Mouse (Mus musculus) urinary bladder, postnatal 36 days (tissue): Measurements from ENCODE around the gene Sstr1.

Experiments
- DNase-seq, 2 experiments: peaks; one replicate each; pipeline ENCODE4 v3.0.0; 2022; ENCODE audit warnings: low spot score in 2 of 2, mixed read lengths in 1 of 2

The Sstr1 gene

GRCm38 (mm10) chr12:58211163-58212071, at the start of gene Sstr1:
Sstr1 (plus strand) TSS chr12:58211772.
- no peak for DNase-seq

GRCm38 (mm10) chr12:58198810-58199209, 12.8 kb upstream of the Sstr1 start:
- no peak for DNase-seq

- DNase-seq = no peak
Observed at GRCm38 (mm10) chr12:58201190-58201589, 10.4 kb upstream of the Sstr1 start.

GRCm38 (mm10) chr12:58207956-58208355, 3.6 kb upstream of the Sstr1 start:
- no peak for DNase-seq

- no peak for DNase-seq
Observed at GRCm38 (mm10) chr12:58212261-58212923, 820 bp downstream of the Sstr1 start.

- no peak for DNase-seq
Observed at GRCm38 (mm10) chr12:58212924-58213450, 1.4 kb downstream of the Sstr1 start.

- no peak for DNase-seq
Observed at GRCm38 (mm10) chr12:58213451-58214288, 2.1 kb downstream of the Sstr1 start.

GRCm38 (mm10) chr12:58214289-58215136, 2.9 kb downstream of the Sstr1 start:
- DNase-seq = no peak

GRCm38 (mm10) chr12:58216218-58216617, 4.6 kb downstream of the Sstr1 start:
- DNase-seq = no peak

- no peak for DNase-seq
Observed at GRCm38 (mm10) chr12:58219078-58219477, 7.5 kb downstream of the Sstr1 start.

GRCm38 (mm10) chr12:58225644-58226043, 14.1 kb downstream of the Sstr1 start:
- no peak for DNase-seq

GRCm38 (mm10) chr12:58232489-58232888, 20.9 kb downstream of the Sstr1 start:
- no peak for DNase-seq

GRCm38 (mm10) chr12:58251901-58252300, 40.3 kb downstream of the Sstr1 start:
- no peak for DNase-seq
